Mouse (Mus musculus): Measurements from ENCODE around the gene Atoh1. TPM values are rescaled to one million over a fixed set of nuclear protein-coding genes. Genes with fewer than 3 reads are reported as not detected.

The Atoh1 gene
- not detected for total RNA-seq (2021)
- long read RNA-seq, experiment 1, result 0 reads
- long read RNA-seq, experiment 2, result 0 reads

- intact Hi-C loops (cut with DNase I; ENCODE audit: low total_unique reads), result no loop called here
- DNase-seq, result no peak
Observed at GRCm38 (mm10) chr6:64728499-64729198, at the start of gene Atoh1. Atoh1 (plus strand) TSS chr6:64729125.

GRCm38 (mm10) chr6:64683974-64684373 lies 45.0 kb upstream of the Atoh1 start:
- DNase-seq, result peak; percentile 8
- intact Hi-C loops (cut with DNase I; ENCODE audit: low total_unique reads), result no loop called here

DNA sequence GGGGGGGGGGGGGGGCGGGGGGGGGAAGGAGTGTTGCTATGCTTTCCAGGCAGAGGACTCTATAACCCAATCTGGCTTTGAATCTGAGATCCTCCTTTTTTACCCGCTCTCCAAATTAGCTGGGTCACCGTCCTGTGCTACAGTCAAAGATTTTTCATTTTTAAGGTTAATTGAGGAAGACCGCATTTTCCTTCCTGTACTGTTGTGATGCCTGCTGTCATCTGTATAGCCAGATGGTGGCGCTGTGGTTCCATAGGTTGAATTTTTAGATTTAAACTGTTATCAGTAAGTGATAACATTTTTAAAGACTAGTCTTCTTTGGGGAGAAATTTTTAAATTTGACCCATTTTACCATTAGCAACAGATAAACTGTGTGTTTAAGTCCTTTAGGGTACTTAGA lies 44.0 kb upstream of the Atoh1 start:
- intact Hi-C loops (cut with DNase I; ENCODE audit: low total_unique reads), result no loop called here
- DNase-seq, result no peak

DNA sequence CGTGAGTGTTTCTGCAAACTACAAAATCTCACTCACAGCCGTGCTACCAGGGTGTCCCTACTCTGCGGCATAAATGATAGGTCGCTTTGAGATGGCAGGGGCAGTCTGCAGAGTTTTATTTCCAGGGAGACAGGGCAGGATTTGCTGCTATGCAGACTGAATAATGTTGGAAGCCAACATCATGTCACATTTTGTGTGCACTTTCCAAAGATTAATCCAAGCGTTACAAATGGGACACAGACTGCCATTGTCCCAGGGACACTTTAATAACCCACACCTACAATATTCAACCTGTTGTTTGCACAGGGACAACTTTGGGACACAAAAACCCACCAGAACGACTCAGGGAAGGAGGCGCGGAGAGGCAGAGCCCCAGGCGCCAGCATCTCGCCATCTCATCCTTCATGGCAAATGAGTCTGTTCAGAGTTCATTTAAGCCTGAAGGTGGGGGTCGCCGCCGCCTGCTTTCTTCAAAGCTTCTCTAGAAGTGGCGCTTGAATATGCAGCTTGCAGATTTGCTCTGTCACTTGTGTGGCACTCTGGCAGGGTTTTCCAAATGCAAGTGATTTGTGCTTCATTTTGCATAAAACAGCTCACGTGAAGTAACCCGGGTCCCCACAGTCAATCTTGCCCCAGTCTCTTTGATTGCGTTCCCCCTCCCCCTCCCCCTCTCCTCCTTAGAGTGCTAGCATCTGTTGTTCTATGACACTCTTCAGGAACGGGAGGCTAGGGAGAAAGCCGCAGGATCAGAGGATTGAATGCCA lies 40.6 kb upstream of the Atoh1 start:
- intact Hi-C loops (cut with DNase I; ENCODE audit: low total_unique reads), result no loop called here
- DNase-seq, result no peak

- no peak for DNase-seq
- intact Hi-C loops (cut with DNase I; ENCODE audit: low total_unique reads), result no loop called here
Observed at GRCm38 (mm10) chr6:64694688-64695087, 34.2 kb upstream of the Atoh1 start.

DNA sequence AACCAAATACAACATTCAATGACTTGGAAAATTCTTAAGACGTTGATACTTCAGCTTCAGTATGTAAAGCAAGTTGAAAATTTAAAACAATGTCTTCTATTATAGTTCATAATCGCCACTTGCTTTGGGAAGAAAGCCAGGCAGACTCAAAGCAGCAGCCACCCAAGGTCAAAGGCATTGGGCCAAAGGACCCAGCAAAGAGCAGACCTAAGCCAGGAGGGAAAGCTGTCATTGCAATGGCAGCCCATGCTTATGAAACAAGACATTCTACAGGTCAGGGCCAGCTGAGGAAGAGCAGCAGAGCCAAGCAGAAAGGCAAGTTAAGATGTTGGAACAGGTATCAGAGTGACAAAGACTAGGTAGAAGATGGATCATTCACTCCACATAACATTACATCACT lies 25.3 kb upstream of the Atoh1 start:
- intact Hi-C loops (cut with DNase I; ENCODE audit: low total_unique reads), result no loop called here
- DNase-seq, result no peak

DNA sequence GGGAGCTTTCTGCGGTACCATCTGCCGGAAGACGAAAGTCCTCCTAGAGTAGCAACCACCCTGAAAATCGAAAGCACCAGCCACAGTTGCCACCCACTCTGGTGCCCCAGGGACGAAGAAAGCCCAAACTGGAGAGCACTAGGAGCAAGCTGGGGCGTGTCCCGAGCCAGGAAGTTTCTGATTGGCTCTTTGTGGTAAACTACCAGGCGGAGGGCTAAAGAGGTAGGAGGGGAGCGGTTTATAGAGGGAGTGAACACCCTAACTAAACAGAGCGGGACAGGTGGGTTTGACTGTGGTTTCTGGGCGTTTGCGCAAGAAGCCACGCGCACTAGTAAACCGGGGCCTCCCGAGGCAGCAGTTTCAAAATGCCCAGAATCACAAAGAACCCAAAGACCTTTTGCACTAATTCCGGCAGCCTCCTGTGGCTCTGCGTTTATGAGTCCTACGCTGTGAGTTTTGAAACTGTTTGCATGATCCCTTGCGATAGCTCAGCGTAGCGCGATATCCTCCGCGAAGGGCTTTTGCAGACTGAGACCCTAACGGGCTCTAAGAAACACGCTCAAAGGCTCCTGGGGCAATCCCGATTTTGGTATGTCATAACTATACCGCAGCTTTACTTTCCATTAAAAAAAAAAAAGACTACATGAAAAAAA lies 1.0 kb upstream of the Atoh1 start:
- no peak for DNase-seq
- intact Hi-C loops (cut with DNase I; ENCODE audit: low total_unique reads), result no loop called here

DNA sequence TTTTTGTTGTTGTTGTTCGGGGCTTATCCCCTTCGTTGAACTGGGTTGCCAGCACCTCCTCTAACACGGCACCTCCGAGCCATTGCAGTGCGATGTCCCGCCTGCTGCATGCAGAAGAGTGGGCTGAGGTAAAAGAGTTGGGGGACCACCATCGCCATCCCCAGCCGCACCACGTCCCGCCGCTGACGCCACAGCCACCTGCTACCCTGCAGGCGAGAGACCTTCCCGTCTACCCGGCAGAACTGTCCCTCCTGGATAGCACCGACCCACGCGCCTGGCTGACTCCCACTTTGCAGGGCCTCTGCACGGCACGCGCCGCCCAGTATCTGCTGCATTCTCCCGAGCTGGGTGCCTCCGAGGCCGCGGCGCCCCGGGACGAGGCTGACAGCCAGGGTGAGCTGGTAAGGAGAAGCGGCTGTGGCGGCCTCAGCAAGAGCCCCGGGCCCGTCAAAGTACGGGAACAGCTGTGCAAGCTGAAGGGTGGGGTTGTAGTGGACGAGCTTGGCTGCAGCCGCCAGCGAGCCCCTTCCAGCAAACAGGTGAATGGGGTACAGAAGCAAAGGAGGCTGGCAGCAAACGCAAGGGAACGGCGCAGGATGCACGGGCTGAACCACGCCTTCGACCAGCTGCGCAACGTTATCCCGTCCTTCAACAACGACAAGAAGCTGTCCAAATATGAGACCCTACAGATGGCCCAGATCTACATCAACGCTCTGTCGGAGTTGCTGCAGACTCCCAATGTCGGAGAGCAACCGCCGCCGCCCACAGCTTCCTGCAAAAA lies 496 bp downstream of the Atoh1 start:
- intact Hi-C loops (cut with DNase I; ENCODE audit: low total_unique reads), result no loop called here
- no peak for DNase-seq

GRCm38 (mm10) chr6:64730030-64730429 lies 1.1 kb downstream of the Atoh1 start:
- intact Hi-C loops (cut with DNase I; ENCODE audit: low total_unique reads), result no loop called here
- no peak for DNase-seq

- no peak for DNase-seq
Observed at GRCm38 (mm10) chr6:64730506-64731020, 1.6 kb downstream of the Atoh1 start.

GRCm38 (mm10) chr6:64731126-64731525 lies 2.2 kb downstream of the Atoh1 start:
- no peak for DNase-seq
- intact Hi-C loops (cut with DNase I; ENCODE audit: low total_unique reads), result no loop called here

More at GRCm38 (mm10) chr6:64730506-64731020, 1.6 kb downstream of the Atoh1 start:
- intact Hi-C loops (cut with DNase I; ENCODE audit: low total_unique reads), result no loop called here

DNA sequence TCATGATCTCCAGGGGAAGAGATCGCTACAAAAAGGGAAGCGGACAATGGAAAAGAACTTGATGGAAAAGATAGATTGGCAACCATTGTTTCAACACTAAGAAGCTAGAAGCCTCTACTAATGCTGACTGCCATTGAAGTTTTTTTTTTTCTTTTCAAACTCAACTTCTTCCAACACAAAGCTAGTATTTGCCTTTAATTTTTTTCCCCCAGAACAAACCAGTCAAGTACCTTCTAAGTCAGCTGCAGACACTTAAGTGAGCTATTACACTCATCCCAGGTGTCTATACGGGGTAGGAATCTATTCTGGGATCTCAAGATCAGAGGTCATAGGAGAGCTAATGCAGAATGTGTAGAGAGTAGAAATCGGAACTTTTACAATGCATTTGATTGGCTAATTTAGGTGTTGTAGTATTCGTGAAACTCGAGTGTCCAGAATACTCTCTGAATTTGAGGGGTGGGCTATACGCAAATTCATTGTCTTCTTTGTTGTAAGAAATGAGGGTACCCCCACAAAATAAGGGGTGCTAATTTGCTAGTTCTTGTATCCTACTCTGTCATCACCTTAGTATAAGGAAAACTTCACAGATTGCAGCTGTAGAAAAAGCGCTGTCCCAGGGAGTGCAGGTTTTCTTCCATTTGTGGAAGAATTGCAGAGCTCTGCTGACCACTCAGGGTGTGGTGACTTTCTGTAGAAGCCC lies 2.8 kb downstream of the Atoh1 start:
- DNase-seq, result no peak

DNA sequence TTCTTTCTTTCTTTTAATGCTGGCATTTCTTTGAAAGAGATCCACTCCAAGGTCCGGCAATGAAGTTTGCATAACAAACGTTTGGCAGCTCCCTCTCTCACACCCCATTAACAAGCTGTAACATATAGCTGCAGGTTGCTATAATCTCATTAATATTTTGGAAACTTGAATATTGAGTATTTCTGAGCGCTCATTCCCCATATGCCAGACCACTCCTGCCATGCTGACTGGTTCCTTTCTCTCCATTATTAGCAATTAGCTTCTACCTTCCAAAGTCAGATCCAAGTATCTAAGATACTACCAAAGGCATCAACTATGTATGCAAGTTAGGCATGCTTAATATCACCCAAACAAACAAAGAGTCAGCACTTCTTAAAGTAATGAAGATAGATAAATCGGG lies 4.4 kb downstream of the Atoh1 start:
- DNase-seq, result no peak
- intact Hi-C loops (cut with DNase I; ENCODE audit: low total_unique reads), result no loop called here

More for the DNA sequence above, 2.8 kb downstream of the Atoh1 start:
- intact Hi-C loops (cut with DNase I; ENCODE audit: low total_unique reads), result no loop called here

DNA sequence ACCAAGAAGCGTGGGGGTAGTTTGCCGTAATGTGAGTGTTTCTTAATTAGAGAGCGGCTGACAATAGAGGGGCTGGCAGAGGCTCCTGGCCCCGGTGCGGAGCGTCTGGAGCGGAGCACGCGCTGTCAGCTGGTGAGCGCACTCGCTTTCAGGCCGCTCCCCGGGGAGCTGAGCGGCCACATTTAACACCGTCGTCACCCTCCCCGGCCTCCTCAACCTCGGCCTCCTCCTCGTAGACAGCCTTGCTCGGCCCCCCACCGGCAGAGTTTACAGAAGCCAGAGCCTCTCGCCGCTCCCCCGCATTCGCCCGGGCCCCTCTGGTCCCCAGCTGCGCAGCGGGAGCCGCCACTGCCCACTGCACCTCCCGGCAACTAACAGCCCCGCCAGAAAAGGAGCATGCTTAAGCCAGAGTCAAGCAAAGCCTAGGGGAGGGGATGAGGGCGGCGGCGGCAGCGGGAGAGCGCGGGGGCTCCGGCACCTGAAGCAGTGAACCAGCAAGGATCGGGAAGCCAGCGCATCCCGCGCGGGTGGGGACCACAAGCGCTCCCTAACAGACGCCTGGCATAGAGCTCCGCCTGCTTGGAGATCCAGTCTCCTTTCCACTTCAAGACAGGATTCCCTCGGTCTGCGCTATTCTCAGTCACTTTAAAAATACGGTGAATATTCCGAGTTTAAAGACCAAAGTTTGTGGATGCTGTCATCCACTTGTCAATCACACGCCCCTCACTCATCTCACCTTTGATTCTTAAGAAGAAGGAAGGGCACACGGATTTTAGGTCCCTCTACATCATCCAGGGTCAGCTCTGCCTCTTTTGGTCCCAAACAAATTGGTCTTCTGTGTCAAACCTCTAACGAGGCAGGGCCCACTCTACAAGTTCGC lies 5.8 kb downstream of the Atoh1 start:
- intact Hi-C loops (cut with DNase I; ENCODE audit: low total_unique reads), result no loop called here
- no peak for DNase-seq

- no peak for DNase-seq
- intact Hi-C loops (cut with DNase I; ENCODE audit: low total_unique reads), result no loop called here
Observed at GRCm38 (mm10) chr6:64736317-64736716, 7.4 kb downstream of the Atoh1 start.

DNA sequence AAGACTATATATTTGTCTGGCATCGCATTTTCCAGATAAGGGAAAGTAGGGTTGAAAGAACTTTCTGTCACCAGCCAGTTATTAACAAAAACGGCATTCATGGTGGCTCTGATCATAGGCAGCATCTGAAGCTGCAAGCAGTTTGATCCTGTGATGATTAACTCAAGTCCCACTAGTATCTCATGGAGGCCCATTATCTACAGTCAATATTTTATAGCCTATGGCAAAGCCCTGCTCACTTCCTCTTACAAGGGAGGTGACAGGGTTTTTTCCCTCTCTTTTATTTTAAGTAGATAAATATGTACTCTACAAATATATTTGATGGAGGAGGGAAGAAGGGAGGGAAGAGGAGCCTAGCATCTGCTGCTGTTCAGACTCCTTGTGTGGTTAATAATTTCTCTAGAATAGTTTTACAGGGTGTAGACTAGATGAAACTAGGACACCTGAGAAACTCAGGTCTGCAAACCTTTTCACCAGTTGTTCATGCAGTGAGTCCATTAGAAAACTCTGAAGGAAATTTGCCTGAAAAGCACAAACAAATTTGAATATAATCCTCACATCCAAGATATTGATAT lies 14.1 kb downstream of the Atoh1 start:
- no peak for DNase-seq
- intact Hi-C loops (cut with DNase I; ENCODE audit: low total_unique reads), result no loop called here

DNA sequence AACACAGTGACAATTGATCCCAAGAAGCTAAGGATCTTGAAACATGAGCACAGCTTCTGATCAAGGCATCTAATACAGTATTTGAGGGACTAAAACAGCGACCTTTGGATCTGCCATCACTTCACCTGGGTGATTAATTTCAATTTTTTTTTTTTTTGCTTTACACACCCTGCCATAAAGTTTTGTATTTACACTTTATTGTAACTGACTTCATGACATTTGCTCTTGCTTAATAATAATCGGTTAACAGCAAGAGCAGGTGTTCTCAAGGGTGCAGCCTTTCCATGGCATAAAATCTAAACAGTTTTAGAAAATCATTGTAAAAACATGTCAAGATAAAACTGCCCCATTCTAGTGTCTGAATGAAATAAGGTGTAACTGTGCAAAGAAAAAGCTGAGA lies 25.6 kb downstream of the Atoh1 start:
- intact Hi-C loops (cut with DNase I; ENCODE audit: low total_unique reads), result no loop called here
- DNase-seq, result no peak

DNA sequence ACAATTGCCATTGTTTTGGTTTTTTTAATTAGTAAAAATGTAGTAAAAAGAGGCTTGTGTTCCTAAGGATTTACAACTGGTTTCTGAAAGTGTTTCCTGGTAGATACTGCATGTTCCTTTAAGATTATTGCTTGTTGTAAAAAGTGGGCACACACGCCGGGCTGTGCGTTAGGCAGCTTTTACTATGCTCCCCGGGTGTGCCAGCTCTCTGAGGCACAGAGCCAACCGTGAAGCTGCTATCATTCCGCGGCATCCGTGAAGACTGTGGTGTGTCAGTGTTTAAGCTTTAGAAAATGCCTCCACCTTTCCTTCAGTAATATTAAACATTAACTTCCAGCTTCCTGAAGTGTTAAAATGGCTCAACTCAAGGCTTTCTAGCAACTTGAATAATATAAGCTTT lies 35.0 kb downstream of the Atoh1 start:
- intact Hi-C loops (cut with DNase I; ENCODE audit: low total_unique reads), result no loop called here
- DNase-seq, result no peak

Data from gastrocnemius, postnatal 14 days (tissue).